Mouse (Mus musculus) ES-E14 (cell line): ENCODE results near the gene Eef1a1. TPM values are rescaled to one million over a fixed set of nuclear protein-coding genes. Genes with fewer than 3 reads are reported as not detected.
"Not testable (repeated sequence)": the region's sequence is repeated elsewhere in the genome, so short reads cannot be mapped to it uniquely, and the experiment has no call there.

Source experiments
- DNase-seq: peaks from one replicate; pipeline ENCODE4 v3.0.0-alpha.2; 2013; ENCODE audit warnings: low read depth, low spot score
- H3K27ac ChIP-seq: 2 replicates; pipeline ENCODE4 v1.5.1; 2012; ENCODE audit warnings: low read depth, mild to moderate bottlenecking, low read length, moderate library complexity, mixed read lengths; ENCODE audit not compliant: poor library complexity, insufficient read depth, severe bottlenecking
- H3K36me3 ChIP-seq: 2 replicates; pipeline ENCODE4 v1.6.1; 2012; ENCODE audit warnings: mild to moderate bottlenecking, low read length, moderate library complexity, mixed read lengths; ENCODE audit not compliant: control insufficient read depth, poor library complexity, insufficient read depth, severe bottlenecking
- H3K4me1 ChIP-seq, 2 experiments: fragments of 150-350 bp in 1 of 2; sonication (generic) in 1 of 2; 2 replicates each; pipeline ENCODE4 v1.6.1; 2012; ENCODE audit warnings: low read length in 2 of 2, mild to moderate bottlenecking in 1 of 2, mixed read lengths in 1 of 2; ENCODE audit not compliant: control insufficient read depth in 2 of 2, insufficient read depth in 2 of 2, poor library complexity in 1 of 2
- H3K4me3 ChIP-seq, 2 experiments: fragments of 150-350 bp in 1 of 2; sonication (generic) in 1 of 2; 2 replicates each; pipeline ENCODE4 v1.5.1; 2012; ENCODE audit warnings: low read length in 2 of 2, low read depth in 1 of 2, mild to moderate bottlenecking in 1 of 2, mixed read lengths in 1 of 2; ENCODE audit not compliant: insufficient read depth in 1 of 2, poor library complexity in 1 of 2, severe bottlenecking in 1 of 2
- H3K9ac ChIP-seq: 2 replicates; pipeline ENCODE4 v1.6.1; 2012; ENCODE audit warnings: low read depth, mild to moderate bottlenecking, low read length, mixed read lengths; ENCODE audit not compliant: poor library complexity, insufficient read depth, severe bottlenecking
- H3K9me3 ChIP-seq: fragments of 150-350 bp; sonication (generic); 2 replicates; pipeline ENCODE4 v1.6.1; 2012; ENCODE audit warnings: low read depth, mild to moderate bottlenecking, low read length; ENCODE audit not compliant: control insufficient read depth, insufficient read depth
- CHD2 ChIP-seq: IDR thresholded peaks from 2 replicates; pipeline ENCODE4 v1.6.1; 2014; ENCODE audit warnings: mild to moderate bottlenecking, low read depth, low read length, inconsistent platforms
- HCFC1 ChIP-seq: IDR thresholded peaks from 2 replicates; pipeline ENCODE4 v1.6.1; 2012; ENCODE audit warnings: low read length, inconsistent platforms, borderline replicate concordance; ENCODE audit not compliant: insufficient read depth
- MAFK ChIP-seq: IDR thresholded peaks from 2 replicates; pipeline ENCODE4 v1.6.1; 2014; ENCODE audit warnings: mild to moderate bottlenecking, low read depth, low read length, inconsistent platforms; ENCODE audit not compliant: insufficient read depth
- ZC3H11A ChIP-seq: IDR thresholded peaks from 2 replicates; pipeline ENCODE4 v1.6.1; 2012; ENCODE audit warnings: low read depth, mild to moderate bottlenecking, inconsistent platforms, low read length, borderline replicate concordance
- ZNF384 ChIP-seq: IDR thresholded peaks from 2 replicates; pipeline ENCODE4 v1.6.1; 2012; ENCODE audit warnings: low read depth, low read length, inconsistent platforms
- in situ Hi-C, 2 experiments: fragments of 600-800 bp; cut with MboI; formaldehyde crosslinking; loops; one replicate each; pipeline ENCODE4 v1.15.1; 2025; ENCODE audit warnings: low sequenced_read_pairs in 2 of 2, inconsistent platforms in 1 of 2; ENCODE audit not compliant: unreplicated experiment in 2 of 2
- total RNA-seq: library from RNA; depleted of rRNA; stranded (reverse); fragments of 300-350 nt; gene quantifications from 2 replicates; pipeline ENCODE4 v1.2.3, GENCODE M21; 2012

The Eef1a1 gene
- total RNA-seq, 1 experiment = 10,869 TPM

DNA sequence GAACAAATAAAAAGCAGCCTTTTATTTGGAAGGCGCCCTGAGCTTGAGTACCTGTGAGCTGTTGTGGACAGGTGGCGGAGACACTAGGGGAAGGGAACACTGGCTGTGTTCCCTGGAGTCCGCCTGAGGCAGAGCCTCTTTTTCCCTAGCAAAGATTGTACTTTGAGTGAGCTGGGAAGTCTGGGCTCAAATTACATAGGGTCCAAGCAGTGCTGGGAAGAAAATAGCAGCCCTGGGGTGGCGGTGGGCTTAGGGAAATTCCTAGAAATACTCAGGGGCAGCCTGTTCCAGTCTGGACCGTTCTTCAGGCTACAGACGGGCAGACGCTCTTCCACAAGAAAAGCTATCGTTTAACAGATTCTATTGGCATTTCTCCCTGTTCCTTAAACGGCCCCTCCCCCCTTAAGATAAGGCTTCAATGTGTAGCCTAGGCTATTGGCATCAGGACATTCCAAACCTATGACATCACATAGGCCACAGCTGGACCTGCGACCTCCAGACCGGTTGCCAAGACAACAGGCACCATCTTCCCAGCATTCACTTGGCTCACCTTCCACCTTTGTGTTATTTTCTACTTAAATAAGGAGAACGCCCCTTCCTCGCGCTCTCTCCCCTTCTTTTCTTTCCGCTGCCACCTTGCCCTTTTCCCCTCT, 31.3 kb upstream of the Eef1a1 start:
- Histone ChIP-seq H3K9me3 (no peaks in the 10 kb centered on the region), H3K36me3 (peaks cover 15% of the 10 kb centered on the region), H3K4me3 (peak overlapping the region; percentile 79 to 84), H3K27ac (peak overlapping the region; percentile 97), H3K9ac (peak overlapping the region; percentile 89), H3K4me1 (peaks cover 0 to 7% of the 10 kb centered on the region in 2 experiments; a peak in 1 of 4 replicates)
- in situ Hi-C loops = no loop called here
- TF ChIP-seq CHD2 (no peak; the same call in 1 of the 2 replicates), ZC3H11A (no peak), MAFK (no peak), ZNF384 (no peak), HCFC1 (no peak)
- peak; percentile 97 for DNase-seq

- H3K4me1 ChIP-seq, H3K9ac ChIP-seq, H3K4me3 ChIP-seq, H3K36me3 ChIP-seq, in situ Hi-C loops, DNase-seq, H3K9me3 ChIP-seq, H3K27ac ChIP-seq: not testable (repeated sequence)
- 0 out of 2 replicates have a peak, but pooled peaks have one; percentile 17 for TF ChIP-seq ZNF384
Measured at GRCm38 (mm10) chr9:78517237-78517636, 28.3 kb upstream of the Eef1a1 start.

GRCm38 (mm10) chr9:78516125-78516524, 27.2 kb upstream of the Eef1a1 start:
- in situ Hi-C loops = no loop called here
- no peak overlapping the region for H3K27ac ChIP-seq

DNA sequence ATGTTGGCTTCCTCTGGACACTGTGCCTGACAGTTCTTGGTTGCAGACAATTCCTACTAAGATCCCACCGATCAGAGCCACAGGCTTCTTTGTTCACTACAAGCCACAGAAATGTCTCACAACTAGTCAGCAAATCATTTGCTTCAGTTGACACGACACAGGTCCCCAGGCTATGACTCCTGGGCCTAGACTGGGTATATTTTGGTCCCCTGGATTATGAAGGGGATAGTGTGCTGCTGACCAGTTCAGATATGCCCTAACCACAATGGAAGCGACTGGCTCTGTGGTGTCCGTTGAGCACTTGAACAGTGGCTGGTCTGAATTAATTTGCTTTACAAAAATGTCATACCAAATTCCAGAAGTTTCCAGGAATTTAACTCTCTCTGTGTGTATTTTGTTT, 25.7 kb upstream of the Eef1a1 start:
- TF ChIP-seq CHD2 = no peak
- no peak for TF ChIP-seq ZC3H11A
- TF ChIP-seq HCFC1 = no peak
- no peak for TF ChIP-seq ZNF384
- no peak for TF ChIP-seq MAFK
- Histone ChIP-seq H3K4me3 (no peak overlapping the region), H3K4me1 (peaks cover 4% of the 10 kb centered on the region in 2 experiments; a peak in 2 of 4 replicates), H3K36me3 (no peaks in the 10 kb centered on the region), H3K9me3 (no peaks in the 10 kb centered on the region), H3K27ac (no peak overlapping the region), H3K9ac (no peak overlapping the region)
- in situ Hi-C loops = no loop called here
- no peak for DNase-seq

More at GRCm38 (mm10) chr9:78516125-78516524, 27.2 kb upstream of the Eef1a1 start:
- no peak for DNase-seq
- Histone ChIP-seq H3K9ac (no peak overlapping the region), H3K4me1 (peaks cover 4% of the 10 kb centered on the region in 2 experiments; a peak in 2 of 4 replicates), H3K9me3 (no peaks in the 10 kb centered on the region), H3K4me3 (no peak overlapping the region), H3K36me3 (no peaks in the 10 kb centered on the region)
- no peak for TF ChIP-seq CHD2
- no peak for TF ChIP-seq MAFK
- TF ChIP-seq ZNF384 = no peak
- TF ChIP-seq HCFC1 = no peak
- TF ChIP-seq ZC3H11A = no peak
